Mouse (Mus musculus) left cerebral cortex, adult 2 months (tissue): Measurements from ENCODE around the gene Gm13287. TPM values are rescaled to one million over a fixed set of nuclear protein-coding genes. Genes with fewer than 3 reads are reported as not detected.
"Not testable (repeated sequence)": the region's sequence is repeated elsewhere in the genome, so short reads cannot be mapped to it uniquely, and the experiment has no call there.

Source experiments
- DNase-seq, 2 experiments: peaks; one replicate each; pipeline ENCODE4 v3.0.0; 2021 to 2022; ENCODE audit warnings: low spot score in 2 of 2, mixed read lengths in 1 of 2; ENCODE audit errors: extremely low spot score in 1 of 2
- H3K27ac ChIP-seq: fragments of 200-600 bp; 2 replicates; pipeline ENCODE4 v1.8.1; 2022
- H3K4me3 ChIP-seq: fragments of 200-600 bp; 2 replicates; pipeline ENCODE4 v1.8.1; 2022
- CTCF ChIP-seq: fragments of 200-600 bp; IDR thresholded peaks from 2 replicates; pipeline ENCODE4 v1.8.1; 2022; ENCODE audit warnings: antibody characterized with exemption, mild to moderate bottlenecking, moderate library complexity
- intact Hi-C: fragments of 180-260 bp; cut with DNase I; formaldehyde crosslinking; loops from one replicate; pipeline ENCODE4 v1.15.1; 2025
- total RNA-seq, 2 experiments: library from RNA; stranded (reverse); gene quantifications; 2 replicates each; pipeline ENCODE4 v1.2.3; 2021

The Gm13287 gene
- total RNA-seq, 2 experiments from 2014 or later, result not detected

DNA sequence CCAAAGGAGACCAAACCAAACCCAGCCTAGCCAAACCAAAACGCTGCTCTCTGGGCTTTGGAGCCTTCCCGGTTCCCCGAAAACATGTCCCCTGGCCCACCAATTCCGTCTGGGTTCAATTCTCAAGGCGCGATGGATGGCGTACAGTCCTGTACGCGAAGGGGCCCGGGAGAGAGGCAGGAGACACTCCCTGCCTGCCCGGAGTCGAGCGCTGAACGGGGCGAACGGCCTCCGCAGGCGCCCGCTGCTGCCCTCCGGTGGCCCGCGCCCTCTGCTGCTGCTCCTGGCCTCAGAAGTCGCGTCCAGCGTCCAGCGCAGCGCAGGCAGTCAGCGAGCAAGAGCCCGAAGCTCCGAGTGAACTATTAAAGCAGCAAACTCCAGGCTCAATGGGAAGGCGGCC, 20.7 kb upstream of the Gm13287 start:
- intact Hi-C loops, H3K27ac ChIP-seq, H3K4me3 ChIP-seq, DNase-seq: not testable (repeated sequence)

DNA sequence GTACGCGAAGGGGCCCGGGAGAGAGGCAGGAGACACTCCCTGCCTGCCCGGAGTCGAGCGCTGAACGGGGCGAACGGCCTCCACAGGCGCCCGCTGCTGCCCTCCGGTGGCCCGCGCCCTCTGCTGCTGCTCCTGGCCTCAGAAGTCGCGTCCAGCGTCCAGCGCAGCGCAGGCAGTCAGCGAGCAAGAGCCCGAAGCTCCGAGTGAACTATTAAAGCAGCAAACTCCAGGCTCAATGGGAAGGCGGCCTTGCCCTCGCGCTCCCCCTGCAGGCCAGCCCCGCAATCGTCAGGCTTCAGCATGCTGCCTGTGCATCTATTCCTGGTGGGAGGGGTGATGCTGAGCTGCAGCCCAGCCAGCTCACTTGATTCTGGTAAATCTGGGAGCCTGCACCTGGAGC, 17.6 kb upstream of the Gm13287 start, which contains the start of gene Gm13276:
Gm13276 (plus strand) TSS at position 301 of the 400 bp plus-strand sequence.
- intact Hi-C loops, H3K27ac ChIP-seq, H3K4me3 ChIP-seq, DNase-seq: not testable (repeated sequence)

DNA sequence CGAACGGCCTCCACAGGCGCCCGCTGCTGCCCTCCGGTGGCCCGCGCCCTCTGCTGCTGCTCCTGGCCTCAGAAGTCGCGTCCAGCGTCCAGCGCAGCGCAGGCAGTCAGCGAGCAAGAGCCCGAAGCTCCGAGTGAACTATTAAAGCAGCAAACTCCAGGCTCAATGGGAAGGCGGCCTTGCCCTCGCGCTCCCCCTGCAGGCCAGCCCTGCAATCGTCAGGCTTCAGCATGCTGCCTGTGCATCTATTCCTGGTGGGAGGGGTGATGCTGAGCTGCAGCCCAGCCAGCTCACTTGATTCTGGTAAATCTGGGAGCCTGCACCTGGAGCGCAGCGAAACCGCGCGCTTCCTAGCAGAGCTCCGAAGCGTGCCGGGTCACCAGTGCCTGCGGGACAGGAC, 14.7 kb upstream of the Gm13287 start, which contains the start of gene Gm13277:
Gm13277 (plus strand) TSS at position 231 of the 400 bp plus-strand sequence.
- intact Hi-C loops, H3K27ac ChIP-seq, H3K4me3 ChIP-seq: not testable (repeated sequence)
- DNase-seq, result peak; percentile 61 to 63
- TF ChIP-seq CTCF, result peak; percentile 42

DNA sequence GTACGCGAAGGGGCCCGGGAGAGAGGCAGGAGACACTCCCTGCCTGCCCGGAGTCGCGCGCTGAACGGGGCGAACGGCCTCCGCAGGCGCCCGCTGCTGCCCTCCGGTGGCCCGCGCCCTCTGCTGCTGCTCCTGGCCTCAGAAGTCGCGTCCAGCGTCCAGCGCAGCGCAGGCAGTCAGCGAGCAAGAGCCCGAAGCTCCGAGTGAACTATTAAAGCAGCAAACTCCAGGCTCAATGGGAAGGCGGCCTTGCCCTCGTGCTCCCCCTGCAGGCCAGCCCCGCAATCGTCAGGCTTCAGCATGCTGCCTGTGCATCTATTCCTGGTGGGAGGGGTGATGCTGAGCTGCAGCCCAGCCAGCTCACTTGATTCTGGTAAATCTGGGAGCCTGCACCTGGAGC, 11.8 kb upstream of the Gm13287 start, which contains the start of gene Gm13278:
Gm13278 (plus strand) TSS at position 301 of the 400 bp plus-strand sequence.
- DNase-seq, H3K4me3 ChIP-seq, intact Hi-C loops, H3K27ac ChIP-seq: not testable (repeated sequence)

DNA sequence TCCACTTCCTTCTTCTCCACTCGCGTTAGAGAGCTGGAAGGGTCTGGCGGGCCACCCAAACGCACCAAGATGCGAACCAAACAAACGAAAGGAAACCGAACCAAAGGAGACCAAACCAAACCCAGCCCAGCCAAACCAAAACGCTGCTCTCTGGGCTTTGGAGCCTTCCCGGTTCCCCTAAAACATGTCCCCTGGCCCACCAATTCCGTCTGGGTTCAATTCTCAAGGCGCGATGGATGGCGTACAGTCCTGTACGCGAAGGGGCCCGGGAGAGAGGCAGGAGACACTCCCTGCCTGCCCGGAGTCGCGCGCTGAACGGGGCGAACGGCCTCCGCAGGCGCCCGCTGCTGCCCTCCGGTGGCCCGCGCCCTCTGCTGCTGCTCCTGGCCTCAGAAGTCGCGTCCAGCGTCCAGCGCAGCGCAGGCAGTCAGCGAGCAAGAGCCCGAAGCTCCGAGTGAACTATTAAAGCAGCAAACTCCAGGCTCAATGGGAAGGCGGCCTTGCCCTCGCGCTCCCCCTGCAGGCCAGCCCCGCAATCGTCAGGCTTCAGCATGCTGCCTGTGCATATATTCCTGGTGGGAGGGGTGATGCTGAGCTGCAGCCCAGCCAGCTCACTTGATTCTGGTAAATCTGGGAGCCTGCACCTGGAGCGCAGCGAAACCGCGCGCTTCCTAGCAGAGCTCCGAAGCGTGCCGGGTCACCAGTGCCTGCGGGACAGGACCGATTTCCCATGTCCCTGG, 8.9 kb upstream of the Gm13287 start, which contains the start of gene Gm13275:
Gm13275 (plus strand) TSS at position 552 of the 740 bp plus-strand sequence.
- peak; percentile 27 for TF ChIP-seq CTCF
- H3K4me3 ChIP-seq, result peak within 1 kb of the TSS; percentile 13
- H3K27ac ChIP-seq, intact Hi-C loops: not testable (repeated sequence)
- peak; percentile 61 to 73 for DNase-seq

DNA sequence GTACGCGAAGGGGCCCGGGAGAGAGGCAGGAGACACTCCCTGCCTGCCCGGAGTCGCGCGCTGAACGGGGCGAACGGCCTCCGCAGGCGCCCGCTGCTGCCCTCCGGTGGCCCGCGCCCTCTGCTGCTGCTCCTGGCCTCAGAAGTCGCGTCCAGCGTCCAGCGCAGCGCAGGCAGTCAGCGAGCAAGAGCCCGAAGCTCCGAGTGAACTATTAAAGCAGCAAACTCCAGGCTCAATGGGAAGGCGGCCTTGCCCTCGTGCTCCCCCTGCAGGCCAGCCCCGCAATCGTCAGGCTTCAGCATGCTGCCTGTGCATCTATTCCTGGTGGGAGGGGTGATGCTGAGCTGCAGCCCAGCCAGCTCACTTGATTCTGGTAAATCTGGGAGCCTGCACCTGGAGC, 6.0 kb upstream of the Gm13287 start, which contains the start of gene Gm13279:
Gm13279 (plus strand) TSS at position 301 of the 400 bp plus-strand sequence.
- H3K4me3 ChIP-seq, DNase-seq, H3K27ac ChIP-seq, intact Hi-C loops: not testable (repeated sequence)

DNA sequence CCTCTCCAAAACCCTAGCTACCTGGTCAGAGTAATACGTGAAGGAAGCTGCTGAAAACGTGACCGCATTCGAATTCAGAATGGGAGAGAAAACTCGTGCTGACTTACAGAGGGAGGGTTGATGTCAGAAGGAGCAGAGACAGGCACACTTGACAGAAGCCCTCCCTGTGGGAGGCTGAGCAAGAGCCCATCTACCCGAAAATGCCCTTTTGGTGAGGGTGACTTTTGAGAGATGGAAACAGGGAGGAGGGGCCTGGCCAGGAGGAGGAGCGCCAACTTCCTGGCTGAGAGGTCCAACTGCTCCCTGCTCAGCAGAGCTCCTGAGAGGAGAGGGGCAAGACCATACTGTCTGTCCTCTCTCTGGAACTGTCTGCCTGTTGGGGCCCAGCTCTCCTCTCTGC, 3.7 kb upstream of the Gm13287 start, which contains the start of gene Gm13285:
Gm13285 (plus strand) TSS at position 301 of the 400 bp plus-strand sequence.
- DNase-seq, intact Hi-C loops, H3K4me3 ChIP-seq: not testable (repeated sequence)

DNA sequence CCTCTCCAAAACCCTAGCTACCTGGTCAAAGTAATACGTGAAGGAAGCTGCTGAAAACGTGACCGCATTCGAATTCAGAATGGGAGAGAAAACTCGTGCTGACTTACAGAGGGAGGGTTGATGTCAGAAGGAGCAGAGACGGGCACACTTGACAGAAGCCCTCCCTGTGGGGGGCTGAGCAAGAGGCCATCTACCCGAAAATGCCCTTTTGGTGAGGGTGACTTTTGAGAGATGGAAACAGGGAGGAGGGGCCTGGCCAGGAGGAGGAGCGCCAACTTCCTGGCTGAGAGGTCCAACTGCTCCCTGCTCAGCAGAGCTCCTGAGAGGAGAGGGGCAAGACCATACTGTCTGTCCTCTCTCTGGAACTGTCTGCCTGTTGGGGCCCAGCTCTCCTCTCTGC, 2.2 kb downstream of the Gm13287 start, which contains the start of gene Gm13288:
Gm13288 (plus strand) TSS at position 301 of the 400 bp plus-strand sequence.
- intact Hi-C loops, H3K4me3 ChIP-seq, DNase-seq, H3K27ac ChIP-seq: not testable (repeated sequence)

More for the DNA sequence above, 3.7 kb upstream of the Gm13287 start, which contains the start of gene Gm13285:
- H3K27ac ChIP-seq, result not testable (repeated sequence)

DNA sequence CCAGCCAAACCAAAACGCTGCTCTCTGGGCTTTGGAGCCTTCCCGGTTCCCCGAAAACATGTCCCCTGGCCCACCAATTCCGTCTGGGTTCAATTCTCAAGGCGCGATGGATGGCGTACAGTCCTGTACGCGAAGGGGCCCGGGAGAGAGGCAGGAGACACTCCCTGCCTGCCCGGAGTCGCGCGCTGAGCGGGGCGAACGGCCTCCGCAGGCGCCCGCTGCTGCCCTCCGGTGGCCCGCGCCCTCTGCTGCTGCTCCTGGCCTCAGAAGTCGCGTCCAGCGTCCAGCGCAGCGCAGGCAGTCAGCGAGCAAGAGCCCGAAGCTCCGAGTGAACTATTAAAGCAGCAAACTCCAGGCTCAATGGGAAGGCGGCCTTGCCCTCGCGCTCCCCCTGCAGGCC, 2.7 kb downstream of the Gm13287 start:
- H3K4me3 ChIP-seq, intact Hi-C loops: not testable (repeated sequence)

DNA sequence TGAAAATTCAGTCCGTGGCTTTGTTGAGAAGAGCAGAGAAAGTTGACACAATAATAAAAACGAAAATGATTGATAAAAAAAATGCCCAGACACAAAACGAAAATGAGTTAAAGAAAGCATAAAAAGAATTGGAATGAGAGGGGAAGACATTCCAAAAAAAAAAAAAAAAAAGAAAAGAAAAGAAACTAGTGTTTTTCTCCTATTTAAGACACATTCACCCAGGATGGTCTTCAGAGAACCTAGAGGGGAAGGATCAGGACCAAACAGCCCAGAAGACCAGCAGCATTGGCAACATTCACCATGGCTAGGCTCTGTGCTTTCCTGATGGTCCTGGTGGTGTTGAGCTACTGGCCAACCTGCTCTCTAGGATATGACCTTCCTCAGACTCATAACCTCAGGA, 12.9 kb downstream of the Gm13287 start, which contains the start of gene Ifna7:
Ifna7 (plus strand) TSS at position 301 of the 400 bp plus-strand sequence.
- no peak within 1 kb of the TSS for H3K4me3 ChIP-seq
- DNase-seq, result no peak
- no peak within 1 kb of the TSS for H3K27ac ChIP-seq
- TF ChIP-seq CTCF, result no peak
- intact Hi-C loops, result no loop called here

More for the DNA sequence above, 2.7 kb downstream of the Gm13287 start:
- DNase-seq, H3K27ac ChIP-seq: not testable (repeated sequence)

DNA sequence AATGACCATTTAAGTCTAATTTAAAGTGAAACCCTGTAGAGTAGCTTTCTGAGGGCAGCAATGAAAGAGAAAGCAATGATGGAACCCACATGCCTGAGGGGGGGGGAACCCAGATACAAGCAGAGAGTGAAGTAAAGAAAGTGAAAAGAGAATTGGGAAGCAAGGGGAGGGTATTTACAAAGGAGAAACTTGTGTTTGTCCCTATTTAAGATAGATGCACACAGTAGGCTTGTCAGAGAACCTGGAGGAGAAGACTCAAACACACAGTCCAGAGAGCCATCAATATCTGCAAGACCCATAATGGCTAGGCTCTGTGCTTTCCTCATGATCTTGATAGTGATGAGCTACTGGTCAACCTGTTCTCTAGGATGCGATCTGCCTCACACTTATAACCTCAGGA, 16.6 kb downstream of the Gm13287 start, which contains the start of gene Ifna11:
Ifna11 (plus strand) TSS at position 301 of the 400 bp plus-strand sequence.
- no peak for TF ChIP-seq CTCF
- intact Hi-C loops, result no loop called here

DNA sequence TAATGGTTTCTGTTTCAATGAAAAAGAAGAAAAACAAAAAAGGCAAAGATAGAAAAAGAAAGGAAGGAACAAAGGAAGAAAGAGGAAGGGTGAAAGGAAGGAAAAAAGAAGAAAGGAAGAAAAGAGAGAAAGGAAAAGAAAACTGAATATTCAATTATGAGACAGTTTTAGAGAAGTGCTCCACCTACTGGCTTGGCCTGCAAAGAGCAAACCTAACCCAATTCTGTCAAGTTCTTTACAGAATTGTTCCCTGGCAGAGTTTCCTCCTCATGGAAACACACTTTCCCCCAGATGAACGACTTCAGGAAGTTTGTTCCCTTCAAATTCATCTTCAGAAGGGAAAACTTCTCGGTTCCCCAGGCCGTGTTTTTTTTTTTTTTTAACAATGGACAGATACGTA, 19.9 kb downstream of the Gm13287 start:
- intact Hi-C loops, result no loop called here
- peak in 1 of 2 experiments; percentile 17 for DNase-seq
- peak; percentile 61 for TF ChIP-seq CTCF

More for the DNA sequence above, 16.6 kb downstream of the Gm13287 start, which contains the start of gene Ifna11:
- H3K27ac ChIP-seq, result no peak within 1 kb of the TSS
- no peak for DNase-seq
- no peak within 1 kb of the TSS for H3K4me3 ChIP-seq

DNA sequence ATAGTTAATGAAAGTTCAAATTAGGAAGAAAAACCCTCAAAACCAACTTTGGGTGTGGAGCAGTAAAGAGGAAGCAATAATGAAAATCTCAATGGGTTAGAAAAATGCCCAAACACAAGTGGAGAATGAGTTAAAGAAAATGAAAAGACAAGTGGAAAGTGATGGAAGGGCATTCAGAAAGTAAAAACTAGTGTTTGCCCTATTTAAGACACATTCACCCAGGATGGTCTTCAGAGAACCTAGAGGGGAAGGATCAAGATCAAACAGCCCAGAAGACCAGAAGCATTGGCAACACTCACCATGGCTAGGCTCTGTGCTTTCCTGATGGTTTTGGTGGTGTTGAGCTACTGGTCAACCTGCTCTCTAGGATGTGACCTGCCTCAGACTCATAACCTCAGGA, 24.1 kb downstream of the Gm13287 start, which contains the start of gene Ifna6:
Ifna6 (plus strand) TSS at position 301 of the 400 bp plus-strand sequence.
- intact Hi-C loops, H3K27ac ChIP-seq, H3K4me3 ChIP-seq, DNase-seq: not testable (repeated sequence)

More for the DNA sequence above, 19.9 kb downstream of the Gm13287 start:
- H3K27ac ChIP-seq, result no peak overlapping the region
- no peak overlapping the region for H3K4me3 ChIP-seq
